Mouse (Mus musculus): ENCODE measurements around the gene Clic4.

Clic4 gene

DNA sequence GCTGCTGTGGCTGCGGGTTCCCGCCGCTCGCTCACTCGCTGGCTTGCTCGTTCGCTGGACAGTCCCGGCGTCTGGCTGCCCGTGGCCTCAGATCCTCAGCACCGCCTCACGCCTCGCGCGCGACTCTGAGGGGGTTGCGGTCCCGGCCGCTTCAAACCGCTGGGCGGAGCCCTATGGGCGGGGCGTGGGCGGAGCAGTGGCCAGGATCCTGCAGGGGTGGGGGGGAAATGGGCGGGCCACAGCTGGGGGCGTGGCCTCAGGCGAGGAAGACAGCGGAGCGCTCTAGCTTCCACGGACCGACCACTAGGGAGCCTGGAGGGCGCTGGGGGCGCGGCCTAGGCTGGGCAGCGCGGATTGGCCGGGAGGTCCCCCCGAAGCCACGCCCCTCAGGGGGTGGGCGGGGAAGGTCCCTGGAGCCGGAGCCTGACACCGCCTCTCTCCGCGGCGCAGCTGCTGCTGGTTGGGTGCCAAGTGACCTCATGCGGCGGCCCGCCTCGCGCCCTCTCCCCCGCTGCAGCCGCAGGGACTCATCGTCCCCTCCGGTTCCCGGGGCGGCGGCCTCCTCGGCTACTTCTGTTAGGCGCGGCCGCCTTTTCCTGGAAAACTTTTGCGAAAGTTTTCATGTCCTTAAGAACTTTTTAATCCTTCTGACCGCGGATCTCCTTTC is at the start of gene Clic4:
Clic4 (minus strand) TSS at position 175 of the 667 bp plus-strand sequence.
- peak; percentile 90 for DNase-seq

DNA sequence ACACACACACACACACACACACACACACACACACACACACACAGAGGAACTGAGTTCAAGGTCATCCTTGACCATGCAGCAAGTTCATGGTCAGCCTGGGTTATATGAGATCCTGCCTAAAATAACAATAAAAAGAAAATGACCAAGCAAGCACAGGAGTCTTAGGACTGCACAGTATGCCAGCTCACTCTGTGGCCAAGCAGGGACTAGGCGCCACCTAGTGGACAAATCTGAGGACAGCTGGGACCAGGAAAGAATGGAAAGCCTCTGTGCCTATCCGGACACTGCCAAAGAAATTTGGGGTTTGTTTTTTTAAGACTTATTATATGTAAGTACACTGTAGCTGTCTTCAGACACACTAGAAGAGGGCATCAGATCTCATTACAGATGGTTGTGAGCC is 45.4 kb upstream of the Clic4 start:
- peak; percentile 17 for DNase-seq

DNA sequence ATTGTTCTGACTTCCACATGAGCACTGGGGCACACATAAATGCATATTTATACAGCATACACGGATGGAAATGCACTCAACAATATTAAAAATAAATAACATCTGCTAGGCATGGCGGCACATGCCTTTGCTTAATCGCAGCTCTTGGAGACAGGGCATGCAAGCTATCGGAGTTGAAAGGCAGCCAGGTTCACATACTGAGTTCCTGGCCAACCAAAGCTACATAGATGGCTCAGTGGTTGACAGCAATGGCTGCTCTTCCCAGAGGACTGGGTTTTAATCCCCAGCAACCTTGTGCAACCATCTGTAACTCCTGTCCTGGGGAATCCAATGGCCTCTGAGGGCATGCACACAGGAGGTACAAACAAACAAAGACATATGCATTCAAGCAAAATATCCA is 44.9 kb upstream of the Clic4 start:
- no peak for DNase-seq

- no peak for DNase-seq
Measured at GRCm38 (mm10) chr4:135315287-135315686, 42.7 kb upstream of the Clic4 start.

GRCm38 (mm10) chr4:135314419-135314832 is 41.8 kb upstream of the Clic4 start:
- DNase-seq = no peak

- no peak for DNase-seq
Measured at GRCm38 (mm10) chr4:135313761-135314241, 41.2 kb upstream of the Clic4 start.

GRCm38 (mm10) chr4:135313111-135313691 is 40.6 kb upstream of the Clic4 start:
- DNase-seq = no peak

DNA sequence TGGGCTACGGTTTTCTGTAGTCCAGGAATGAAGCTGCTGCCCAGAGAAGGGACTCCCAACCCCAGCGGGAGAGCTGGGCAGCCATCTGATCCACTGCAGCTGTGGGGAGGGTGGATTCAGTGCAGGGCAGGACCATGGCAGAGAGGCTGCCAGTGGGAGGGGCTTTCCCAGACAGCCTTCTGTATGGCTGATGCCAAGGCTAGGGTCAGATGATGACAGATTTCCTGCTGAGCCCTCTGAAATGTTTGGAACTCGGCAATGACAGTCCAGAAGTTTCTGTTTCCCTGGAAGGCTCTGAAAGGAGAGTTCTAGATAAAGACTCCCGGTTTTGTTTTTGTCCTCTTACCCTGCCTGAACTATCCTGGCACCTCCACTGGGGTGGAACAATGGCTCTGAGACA is 40.1 kb upstream of the Clic4 start:
- peak; percentile 36 for DNase-seq

DNA sequence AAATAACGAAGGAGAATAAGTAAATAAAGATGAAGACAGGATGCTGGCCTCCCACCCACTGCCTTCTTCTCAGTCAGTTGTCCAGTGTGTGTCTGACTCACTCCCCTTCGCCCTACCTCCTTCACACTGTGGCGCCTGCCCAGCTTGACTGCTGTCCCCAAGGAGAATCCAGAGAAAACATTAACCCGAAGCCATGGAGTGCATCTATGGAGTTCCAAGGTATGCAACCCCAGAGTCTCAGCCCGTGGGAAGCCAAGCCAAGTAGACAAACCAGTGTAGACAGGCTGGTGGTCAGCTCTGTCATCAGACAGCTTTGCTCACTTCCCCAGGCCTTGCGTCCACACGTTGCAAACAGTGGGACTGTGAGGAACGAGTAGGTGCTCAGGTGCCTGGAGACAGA is 37.8 kb upstream of the Clic4 start:
- no peak for DNase-seq

GRCm38 (mm10) chr4:135309726-135310125 is 37.1 kb upstream of the Clic4 start:
- no peak for DNase-seq

DNA sequence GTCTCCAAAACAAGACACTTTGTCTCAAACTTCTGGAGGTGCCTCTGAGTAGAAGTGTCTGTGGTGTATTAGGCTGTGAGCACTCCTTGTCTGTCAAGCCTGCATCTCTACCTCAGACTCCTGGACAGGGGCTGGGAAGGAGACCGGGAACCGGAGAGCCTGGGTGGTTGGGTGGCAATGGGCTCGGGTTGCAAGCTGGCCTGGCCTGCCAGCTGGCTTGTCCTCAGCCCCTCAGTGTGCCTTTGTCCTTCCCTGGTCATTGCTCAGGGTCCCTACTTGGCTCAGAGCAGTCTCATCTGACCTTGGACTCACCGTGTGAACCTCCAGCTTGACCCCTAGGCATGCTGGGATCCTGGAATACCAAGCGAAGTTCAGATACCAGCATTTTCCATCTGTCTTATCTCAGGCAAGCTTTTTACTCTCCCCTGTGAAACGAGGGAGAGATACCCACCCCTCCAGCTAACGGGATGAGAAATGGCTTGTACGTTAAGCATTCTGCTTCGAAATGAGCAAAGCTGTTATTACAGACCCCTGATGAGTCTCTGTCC is 36.6 kb upstream of the Clic4 start:
- no peak for DNase-seq

GRCm38 (mm10) chr4:135306971-135307632 is 34.5 kb upstream of the Clic4 start:
- DNase-seq = no peak

DNA sequence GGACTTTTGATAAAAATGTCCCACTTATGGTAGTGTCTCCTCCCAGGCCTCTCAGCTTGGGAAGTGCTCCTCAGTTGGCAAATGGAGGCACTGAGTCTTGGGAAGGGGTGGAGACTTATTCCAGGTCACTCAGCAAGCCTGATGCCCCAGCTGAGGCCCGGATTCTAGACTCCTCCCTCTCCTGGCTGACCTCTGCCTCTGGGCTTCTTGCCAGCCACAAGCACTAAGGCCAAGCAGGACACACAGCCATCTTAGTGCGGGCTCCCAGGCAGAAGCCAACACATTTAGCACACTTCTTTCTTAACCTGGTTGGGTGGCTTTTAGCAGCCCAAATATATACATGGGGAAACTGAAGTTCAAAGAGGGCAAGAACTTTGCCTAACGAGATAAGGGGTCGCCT is 33.9 kb upstream of the Clic4 start:
- no peak for DNase-seq

DNA sequence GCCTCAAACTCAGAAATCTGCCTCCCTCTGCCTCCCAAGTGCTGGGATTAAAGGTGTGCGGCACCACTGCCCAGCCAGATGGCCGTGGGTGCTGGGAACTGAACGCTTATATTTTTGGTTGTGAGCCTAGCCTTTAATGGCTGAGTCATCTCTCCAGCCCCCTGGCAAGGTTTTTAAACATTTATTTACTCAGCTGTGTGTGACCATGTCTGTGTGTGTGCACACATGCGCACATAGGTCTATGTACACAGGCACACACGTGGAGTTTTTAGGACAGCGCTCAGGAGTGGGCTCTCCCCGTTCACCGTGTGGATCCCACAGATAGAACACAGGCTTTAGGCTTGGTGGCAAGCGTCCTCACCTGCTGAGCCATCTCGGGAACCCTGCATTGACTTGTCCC is 29.6 kb upstream of the Clic4 start:
- no peak for DNase-seq

DNA sequence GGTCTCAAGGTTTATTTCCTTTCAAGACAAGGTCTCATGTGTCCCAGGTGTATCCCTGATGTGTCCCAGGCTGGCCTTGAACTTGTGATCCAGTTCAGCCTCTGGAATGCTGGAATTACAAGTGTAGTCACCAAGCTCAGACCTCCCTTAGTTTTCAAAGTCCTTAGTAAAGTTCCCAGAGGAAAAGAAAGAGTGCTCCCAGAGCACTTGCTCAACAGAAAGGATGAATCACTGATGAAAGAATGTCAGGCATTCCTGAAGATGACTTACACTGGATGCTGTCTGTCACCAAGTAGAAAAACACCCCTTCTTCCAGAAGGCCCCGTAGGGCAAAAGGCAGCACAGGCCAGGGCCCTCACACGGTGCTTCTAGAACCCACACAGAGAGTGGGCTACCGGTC is 28.6 kb upstream of the Clic4 start:
- DNase-seq = no peak

DNA sequence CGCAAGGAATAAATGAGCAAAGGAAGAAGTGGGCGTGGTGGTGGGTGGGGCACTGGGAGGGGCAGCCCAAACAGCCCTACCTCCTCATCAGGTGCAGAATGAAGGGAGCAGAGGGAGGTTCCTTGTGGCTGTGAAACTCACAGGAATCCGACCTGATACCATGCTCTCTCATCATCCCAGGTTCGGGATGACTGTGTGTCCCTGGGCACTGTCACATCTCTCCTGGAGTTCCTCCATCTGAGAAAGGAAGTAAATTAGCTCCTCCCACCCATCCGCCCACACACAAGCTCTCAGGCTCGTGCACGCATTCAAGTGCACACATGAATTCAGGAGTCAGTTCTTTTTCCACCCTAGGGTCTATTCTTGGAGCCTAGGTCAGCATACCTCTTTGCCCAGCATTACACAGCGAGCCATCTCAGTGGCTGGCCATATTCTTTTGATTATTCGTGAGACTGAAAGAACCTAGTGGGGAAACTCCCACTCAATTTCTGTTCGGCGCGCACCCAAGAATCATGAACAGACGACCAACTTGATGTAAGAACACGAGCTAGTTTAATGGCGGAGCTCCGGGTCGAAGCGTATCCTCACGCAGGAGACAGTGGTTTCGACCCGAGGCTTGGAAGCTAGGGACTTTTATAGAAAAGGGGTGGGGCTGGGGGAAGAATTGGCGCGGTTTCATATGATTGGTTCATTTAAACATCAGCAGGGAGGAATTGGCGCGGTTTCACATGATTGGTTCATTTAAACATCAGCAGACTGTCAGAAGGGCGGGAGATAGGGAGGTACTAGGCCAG is 27.8 kb upstream of the Clic4 start:
- no peak for DNase-seq

DNA sequence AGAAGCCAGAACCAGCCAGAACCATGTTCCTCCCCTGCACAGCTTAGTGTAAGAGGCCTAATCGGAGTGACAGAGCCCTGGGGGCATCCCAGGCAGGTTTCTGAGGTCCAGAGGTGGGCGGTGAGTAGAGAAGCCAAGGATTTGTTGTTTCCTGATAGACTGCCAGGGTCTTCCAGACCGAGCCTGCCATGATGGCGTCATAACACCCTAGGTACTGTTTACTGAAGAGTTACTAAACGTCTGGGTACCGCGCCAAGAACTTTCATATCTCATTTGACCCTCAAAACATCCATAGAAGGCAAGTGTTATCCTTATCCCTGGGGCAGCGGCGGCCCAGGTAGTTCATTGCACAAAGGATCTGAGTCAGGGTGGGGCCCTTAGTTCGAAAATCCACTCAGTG is 26.1 kb upstream of the Clic4 start:
- no peak for DNase-seq

DNA sequence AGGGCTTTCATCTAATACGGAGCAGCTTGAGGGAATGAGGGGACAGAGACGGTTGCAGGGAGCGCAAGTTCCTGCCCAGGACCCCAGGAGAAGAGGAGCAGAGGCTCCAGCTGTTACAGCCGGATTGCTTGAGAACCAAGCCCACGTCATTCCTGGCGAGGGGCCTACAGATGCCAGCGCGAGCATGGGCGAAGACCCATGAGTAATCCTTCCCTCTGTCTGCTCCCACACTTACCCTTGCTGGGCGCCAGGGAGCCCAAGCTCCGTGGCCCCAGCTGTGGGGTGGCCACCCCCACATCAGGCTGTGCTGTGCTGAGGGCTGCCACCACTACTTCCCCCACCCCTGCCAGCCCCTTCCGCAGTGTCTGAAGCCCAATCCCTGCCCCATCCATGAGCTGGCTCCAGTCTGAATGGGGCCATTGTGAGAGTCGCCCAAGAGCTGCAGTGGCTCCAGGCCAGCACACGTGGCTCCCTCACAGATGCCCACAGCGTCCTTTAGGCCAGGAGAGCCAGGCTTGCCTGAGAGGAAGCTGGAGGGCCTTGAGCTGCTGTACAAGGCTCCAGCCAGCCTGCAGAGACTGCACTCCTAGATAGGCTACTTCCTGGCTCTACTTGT is 25.4 kb upstream of the Clic4 start:
- peak; percentile 58 for DNase-seq

DNA sequence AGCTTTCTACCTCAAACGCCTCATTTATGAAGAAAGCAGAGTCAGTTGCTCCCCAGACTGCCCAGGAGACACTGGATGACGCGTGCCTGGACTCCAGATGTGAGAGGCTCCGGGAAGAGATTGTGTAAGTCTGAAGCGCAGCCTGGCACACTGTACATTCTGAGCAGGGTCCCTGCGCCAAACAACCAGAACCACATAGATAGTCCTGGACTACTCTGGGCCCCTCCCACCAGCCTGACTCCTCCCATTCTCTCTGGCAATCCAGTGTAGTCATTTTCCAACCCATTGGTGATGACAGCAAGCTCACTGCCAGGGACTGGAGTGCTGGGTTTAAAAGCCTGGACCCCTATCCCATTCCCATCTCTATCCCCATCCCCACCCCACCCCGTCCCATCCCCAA is 24.5 kb upstream of the Clic4 start:
- no peak for DNase-seq

- DNase-seq = no peak
Measured at GRCm38 (mm10) chr4:135296565-135296964, 24.0 kb upstream of the Clic4 start.

GRCm38 (mm10) chr4:135293813-135294212 is 21.2 kb upstream of the Clic4 start:
- DNase-seq = no peak

GRCm38 (mm10) chr4:135292477-135293089 is 20.0 kb upstream of the Clic4 start:
- DNase-seq = no peak
